Mouse (Mus musculus): ENCODE data around the gene Erbb2.

- TF ChIP-seq POLR2A (IDR thresholded peaks at IDR 0.05; ENCODE audit: borderline replicate concordance, insufficient read depth, low read length) (no peak), CTCF (IDR thresholded peaks at IDR 0.05; ENCODE audit: borderline replicate concordance, insufficient read depth, low read depth, low read length) (no peak)
These were observed 36.0 kb downstream of the Erbb2 start for GRCm38 (mm10) chr11:98448191-98448790.

Data from cerebellum, adult 2 months (tissue).